Mouse (Mus musculus) erythroid progenitor cell, adult 5-6 weeks (primary cell): ENCODE results near the gene Sumf1. TPM values are rescaled to one million over a fixed set of nuclear protein-coding genes. Genes with fewer than 3 reads are reported as not detected.
A peak's percentile ranks its signal among the peaks of the same experiment; 100 is the strongest.

ENCODE experiments used
- ATAC-seq: replicated peaks from 2 replicates; pipeline ENCODE4 v1.8.0; 2016; ENCODE audit warnings: moderate number of reproducible peaks, mild to moderate bottlenecking, moderate TSS enrichment, inconsistent platforms; ENCODE audit not compliant: poor library complexity, low FRiP score, severe bottlenecking
- total RNA-seq, 2 experiments: library from RNA; stranded (forward) in 1 of 2; stranded (reverse) in 1 of 2; fragments of 150-400 nt in 1 of 2; fragments of 186-747, 209-891 nt in 1 of 2; gene quantifications; 2 replicates each; pipeline versions ENCODE4 v1.2.3 to v1.2.4; 2015 to 2017; ENCODE audit warnings: low replicate concordance in 2 of 2

The Sumf1 gene
- 2.9 and 5.4 TPM in 2 replicates for total RNA-seq (2015; ENCODE audit: low replicate concordance)
- total RNA-seq (2017; ENCODE audit: low replicate concordance) = 7.2 and 9.2 TPM in 2 replicates

GRCm38 (mm10) chr6:108184847-108185684, at the start of gene Sumf1:
Gene Sumf1 (minus strand): TSS chr6:108185582.
- peak; percentile 91 for ATAC-seq

GRCm38 (mm10) chr6:108234536-108234935, 49.2 kb upstream of the Sumf1 start:
- no peak for ATAC-seq

- no peak for ATAC-seq
These were observed 47.7 kb upstream of the Sumf1 start for GRCm38 (mm10) chr6:108233070-108233469.

- 0 out of 2 replicates have a peak, but pooled peaks have one; percentile 36 for ATAC-seq
These were observed 46.7 kb upstream of the Sumf1 start for GRCm38 (mm10) chr6:108231892-108232710.

- ATAC-seq = no peak
These were observed 45.2 kb upstream of the Sumf1 start for GRCm38 (mm10) chr6:108230608-108231007.

GRCm38 (mm10) chr6:108228601-108229000, 43.2 kb upstream of the Sumf1 start:
- ATAC-seq = no peak

GRCm38 (mm10) chr6:108228048-108228447, 42.7 kb upstream of the Sumf1 start:
- no peak for ATAC-seq

- ATAC-seq = no peak
These were observed 42.1 kb upstream of the Sumf1 start for GRCm38 (mm10) chr6:108227461-108227860.

GRCm38 (mm10) chr6:108226230-108226629, 40.8 kb upstream of the Sumf1 start:
- ATAC-seq = no peak

- ATAC-seq = no peak
These were observed 39.6 kb upstream of the Sumf1 start for GRCm38 (mm10) chr6:108225027-108225426.

GRCm38 (mm10) chr6:108224361-108224760, 39.0 kb upstream of the Sumf1 start:
- no peak for ATAC-seq

- no peak for ATAC-seq
These were observed 37.5 kb upstream of the Sumf1 start for GRCm38 (mm10) chr6:108222875-108223274.

- no peak for ATAC-seq
These were observed 37.1 kb upstream of the Sumf1 start for GRCm38 (mm10) chr6:108222435-108222834.

GRCm38 (mm10) chr6:108217987-108218386, 32.6 kb upstream of the Sumf1 start:
- no peak for ATAC-seq

- ATAC-seq = no peak
These were observed 31.4 kb upstream of the Sumf1 start for GRCm38 (mm10) chr6:108216832-108217231.

GRCm38 (mm10) chr6:108216091-108216490, 30.7 kb upstream of the Sumf1 start:
- no peak for ATAC-seq

GRCm38 (mm10) chr6:108214294-108214925, 29.0 kb upstream of the Sumf1 start:
- ATAC-seq = no peak

GRCm38 (mm10) chr6:108213481-108214293, 28.3 kb upstream of the Sumf1 start:
- no peak for ATAC-seq

GRCm38 (mm10) chr6:108212881-108213295, 27.5 kb upstream of the Sumf1 start, which contains the start of gene Itpr1:
Gene Itpr1 (plus strand): TSS chr6:108213096.
- peak; percentile 93 for ATAC-seq
